Mouse (Mus musculus): ENCODE data around the gene Cnbp.

Gene Cnbp

GRCm38 (mm10) chr6:87806028-87806427, 44.9 kb downstream of the Cnbp start:
- no peak for DNase-seq (ENCODE audit: low spot score)

GRCm38 (mm10) chr6:87805448-87805847, 45.5 kb downstream of the Cnbp start:
- no peak for DNase-seq (ENCODE audit: low spot score)

GRCm38 (mm10) chr6:87804886-87805285, 46.0 kb downstream of the Cnbp start:
- DNase-seq (ENCODE audit: low spot score) = no peak

- no peak for DNase-seq (ENCODE audit: low spot score)
Observed at GRCm38 (mm10) chr6:87804036-87804435, 46.9 kb downstream of the Cnbp start.

- DNase-seq (ENCODE audit: low spot score) = no peak
Observed at GRCm38 (mm10) chr6:87802462-87802861, 48.4 kb downstream of the Cnbp start.

- no peak for DNase-seq (ENCODE audit: low spot score)
Observed at GRCm38 (mm10) chr6:87799576-87799975, 51.3 kb downstream of the Cnbp start.

- DNase-seq (ENCODE audit: low spot score) = no peak
Observed at GRCm38 (mm10) chr6:87797321-87797720, 53.6 kb downstream of the Cnbp start.

- no peak for DNase-seq (ENCODE audit: low spot score)
Observed at GRCm38 (mm10) chr6:87796251-87796880, 54.5 kb downstream of the Cnbp start.

GRCm38 (mm10) chr6:87795385-87796150, 55.3 kb downstream of the Cnbp start:
- DNase-seq (ENCODE audit: low spot score) = no peak

GRCm38 (mm10) chr6:87793821-87794510, 56.9 kb downstream of the Cnbp start:
- no peak for DNase-seq (ENCODE audit: low spot score)
